Mouse (Mus musculus): ENCODE data around the gene Lmtk3.

DNA sequence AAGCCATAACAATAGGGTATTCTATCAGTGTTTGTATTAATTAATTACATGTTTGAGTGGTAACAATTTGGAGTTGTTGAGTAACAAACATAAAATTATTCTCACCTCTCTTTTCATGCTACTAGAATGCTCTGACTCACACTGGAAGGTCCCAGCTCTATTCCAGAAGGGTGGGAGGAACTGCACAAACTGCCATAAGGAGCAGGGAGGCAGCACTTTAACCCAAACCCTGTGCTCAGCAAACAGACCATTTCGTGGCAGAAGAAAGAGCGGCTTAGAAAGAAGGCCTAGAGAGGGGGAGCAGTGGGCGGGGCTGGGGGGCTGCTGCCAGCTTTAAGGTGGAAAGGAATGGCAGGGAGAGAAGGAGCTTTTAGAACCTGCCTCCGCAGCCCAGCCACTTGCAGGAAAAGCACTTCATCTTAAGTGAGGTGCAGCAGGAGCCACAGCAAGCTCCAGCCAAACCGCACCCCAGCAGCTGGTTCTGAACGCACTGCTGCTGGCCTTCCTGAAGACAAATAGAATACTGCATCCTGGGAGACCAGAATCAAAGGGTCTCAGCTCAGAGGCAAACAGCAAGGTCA, 65.0 kb downstream of the Lmtk3 start:
- no peak for TF ChIP-seq CTCF (IDR thresholded peaks at IDR 0.05; ENCODE audit: extremely low read depth, insufficient read length, insufficient replicate concordance, low read depth, low read length)
- no peak for TF ChIP-seq POLR2A (IDR thresholded peaks at IDR 0.05; ENCODE audit: low read depth, low read length)
